Mouse (Mus musculus) olfactory bulb, adult 2 months (tissue): ENCODE data around the gene Gm47985.

Source experiments
- CTCF ChIP-seq: fragments of 200-500 bp; IDR thresholded peaks from 2 replicates; pipeline ENCODE4 v1.5.1; 2012; ENCODE audit warnings: low read depth, mild to moderate bottlenecking, low read length, moderate library complexity; ENCODE audit not compliant: insufficient read depth
- POLR2A ChIP-seq: fragments of 200-500 bp; IDR thresholded peaks from 2 replicates; pipeline ENCODE4 v1.6.1; 2012; ENCODE audit warnings: mild to moderate bottlenecking, low read depth, low read length, moderate library complexity; ENCODE audit not compliant: insufficient read depth

DNA sequence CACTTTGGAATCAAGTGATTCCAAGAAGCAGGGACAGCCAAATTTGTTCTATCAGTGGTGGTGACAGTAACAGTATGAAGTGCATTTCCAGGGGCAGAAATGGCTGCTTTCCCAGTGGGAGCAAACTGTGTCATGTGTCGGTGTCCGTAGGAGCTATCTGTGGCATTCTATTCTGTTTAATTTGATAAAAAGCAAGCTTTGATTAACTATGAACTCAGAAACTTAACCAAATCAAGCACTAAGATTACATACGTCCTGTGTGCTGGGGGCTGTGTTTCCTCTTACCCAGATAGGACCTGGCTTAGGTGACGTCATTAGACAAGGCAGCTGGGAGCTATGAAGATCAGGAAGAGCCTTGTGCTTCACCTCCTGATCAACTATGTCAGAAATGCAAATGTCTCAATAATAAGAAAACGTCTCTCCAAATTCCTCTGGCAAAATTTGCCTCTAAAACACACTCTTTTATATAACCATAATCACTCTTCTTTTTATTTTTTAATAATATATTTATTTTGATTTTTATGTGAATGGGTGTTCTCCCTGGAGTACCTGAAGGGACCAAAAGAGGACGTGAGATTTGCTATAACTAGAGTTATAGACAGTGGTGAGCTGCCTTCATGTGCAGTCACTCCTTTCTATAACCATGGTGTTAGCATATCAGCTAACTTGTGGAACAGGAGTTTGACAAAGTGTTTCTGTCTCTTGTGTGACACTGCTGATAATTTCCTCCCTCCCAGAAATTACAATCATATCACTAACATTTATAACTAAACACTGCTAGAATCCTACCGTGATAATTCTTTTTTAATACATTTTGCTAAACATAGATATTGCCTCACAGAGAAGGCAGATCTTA lies 25.3 kb upstream of the Gm47985 start:
- TF ChIP-seq CTCF: no peak
- no peak for TF ChIP-seq POLR2A
